Mouse (Mus musculus) T-helper 1 cell (primary cell): ENCODE data around the gene Olfr456.
"Not testable (repeated sequence)": the region's sequence is repeated elsewhere in the genome, so short reads cannot be mapped to it uniquely, and the experiment has no call there.

Experiments used
- in situ Hi-C: fragments of 300-600 bp; cut with MboI, MseI; formaldehyde crosslinking; loops from one replicate; pipeline ENCODE4 v1.15.1; 2025; ENCODE audit warnings: high pct_unique_total_duplicates

The Olfr456 gene

GRCm38 (mm10) chr6:42487114-42487513 is at the start of gene Olfr456:
Gene Olfr456 (minus strand): TSS chr6:42487214.
- in situ Hi-C loops, result no loop called here

GRCm38 (mm10) chr6:42513461-42513860 is 26.4 kb upstream of the Olfr456 start:
- in situ Hi-C loops, result no loop called here

GRCm38 (mm10) chr6:42509311-42509710 is 22.3 kb upstream of the Olfr456 start:
- in situ Hi-C loops, result no loop called here

- in situ Hi-C loops, result no loop called here
Measured at GRCm38 (mm10) chr6:42503478-42503877, 16.5 kb upstream of the Olfr456 start.

- in situ Hi-C loops, result loop anchor here (5.0 kb wide), 1 partner anchor 98 kb away; no protein-coding TSS in a partner anchor
Measured at GRCm38 (mm10) chr6:42489731-42490130, 2.7 kb upstream of the Olfr456 start.

GRCm38 (mm10) chr6:42484633-42485032 is 2.4 kb downstream of the Olfr456 start:
- in situ Hi-C loops, result no loop called here

- in situ Hi-C loops, result no loop called here
Measured at GRCm38 (mm10) chr6:42476235-42476634, 10.8 kb downstream of the Olfr456 start, which contains the start of gene Olfr457. Gene Olfr457 (minus strand): TSS chr6:42476335.

GRCm38 (mm10) chr6:42471298-42471697 is 15.7 kb downstream of the Olfr456 start:
- in situ Hi-C loops, result not testable (repeated sequence)

GRCm38 (mm10) chr6:42470542-42470941 is 16.5 kb downstream of the Olfr456 start:
- in situ Hi-C loops, result no loop called here

- in situ Hi-C loops, result no loop called here
Measured at GRCm38 (mm10) chr6:42465096-42465495, 21.9 kb downstream of the Olfr456 start, which contains the start of gene Olfr458. Gene Olfr458 (minus strand): TSS chr6:42465196.

GRCm38 (mm10) chr6:42447381-42447780 is 39.6 kb downstream of the Olfr456 start:
- in situ Hi-C loops, result no loop called here

GRCm38 (mm10) chr6:42444491-42444890 is 42.5 kb downstream of the Olfr456 start:
- in situ Hi-C loops, result no loop called here

- in situ Hi-C loops, result no loop called here
Measured at GRCm38 (mm10) chr6:42441395-42441794, 45.6 kb downstream of the Olfr456 start.
